Mouse (Mus musculus) cortical plate, adult 2 months (tissue): Measurements from ENCODE around the gene Med13l. TPM values are rescaled to one million over a fixed set of nuclear protein-coding genes. Genes with fewer than 3 reads are reported as not detected.

Source experiments
- H3K27ac ChIP-seq: fragments of 200-500 bp; 2 replicates; pipeline ENCODE4 v1.5.1; 2012; ENCODE audit warnings: low read length, control low read depth, inconsistent platforms; ENCODE audit not compliant: insufficient read depth
- H3K4me1 ChIP-seq: fragments of 200-500 bp; 2 replicates; pipeline ENCODE4 v1.6.1; 2011; ENCODE audit warnings: low read length; ENCODE audit not compliant: control insufficient read depth, insufficient read depth
- H3K4me3 ChIP-seq: fragments of 200-500 bp; 2 replicates; pipeline ENCODE4 v1.5.1; 2011; ENCODE audit warnings: mild to moderate bottlenecking, low read length, control low read depth; ENCODE audit not compliant: insufficient read depth
- CTCF ChIP-seq: fragments of 200-500 bp; IDR thresholded peaks from 2 replicates; pipeline ENCODE4 v1.5.1; 2011; ENCODE audit warnings: mild to moderate bottlenecking, control low read depth, low read length; ENCODE audit not compliant: insufficient read depth; ENCODE audit errors: extremely low read depth
- POLR2A ChIP-seq: fragments of 200-500 bp; IDR thresholded peaks from 2 replicates; pipeline ENCODE4 v1.6.1; 2011; ENCODE audit warnings: mild to moderate bottlenecking, low read length, control low read depth; ENCODE audit not compliant: insufficient read depth; ENCODE audit errors: extremely low read depth
- polyA plus RNA-seq: library from polyadenylated mRNA; depleted of rRNA; stranded (reverse); fragments of >200 nt; gene quantifications from 2 replicates; pipeline ENCODE4 v1.2.3, GENCODE M21; 2012

Med13l gene
- polyA plus RNA-seq, 1 experiment = 29.9 TPM

- Histone ChIP-seq H3K4me3 (no peak overlapping the region), H3K4me1 (no peaks in the 10 kb centered on the region), H3K27ac (no peak overlapping the region)
- no peak for TF ChIP-seq CTCF
- no peak for TF ChIP-seq POLR2A
Measured at GRCm38 (mm10) chr5:118553290-118553689, 7.2 kb upstream of the Med13l start.

DNA sequence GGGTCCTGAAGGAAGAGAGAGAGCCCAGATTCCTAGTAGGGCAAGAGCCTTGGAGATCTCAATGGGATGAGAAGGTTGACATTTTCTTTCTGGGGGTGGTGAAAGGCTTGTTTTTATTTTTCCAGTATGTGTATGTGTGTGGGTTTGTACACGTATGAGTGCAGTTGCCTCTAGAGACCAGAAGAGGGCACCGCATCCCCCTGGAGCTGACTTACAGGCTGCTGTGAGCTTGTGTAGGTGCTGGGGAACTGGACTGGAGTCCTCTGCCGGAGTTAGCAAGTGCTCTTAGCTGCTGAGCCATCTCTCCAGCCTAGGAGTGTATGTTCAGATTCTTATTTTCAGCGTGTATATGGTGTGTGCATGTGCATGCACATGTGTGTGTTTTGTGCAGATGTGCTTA lies 5.2 kb upstream of the Med13l start:
- no peak overlapping the region for H3K27ac ChIP-seq
- TF ChIP-seq CTCF = no peak
- TF ChIP-seq POLR2A = no peak
- H3K4me3 ChIP-seq = no peak overlapping the region
- no peaks in the 10 kb centered on the region for H3K4me1 ChIP-seq

DNA sequence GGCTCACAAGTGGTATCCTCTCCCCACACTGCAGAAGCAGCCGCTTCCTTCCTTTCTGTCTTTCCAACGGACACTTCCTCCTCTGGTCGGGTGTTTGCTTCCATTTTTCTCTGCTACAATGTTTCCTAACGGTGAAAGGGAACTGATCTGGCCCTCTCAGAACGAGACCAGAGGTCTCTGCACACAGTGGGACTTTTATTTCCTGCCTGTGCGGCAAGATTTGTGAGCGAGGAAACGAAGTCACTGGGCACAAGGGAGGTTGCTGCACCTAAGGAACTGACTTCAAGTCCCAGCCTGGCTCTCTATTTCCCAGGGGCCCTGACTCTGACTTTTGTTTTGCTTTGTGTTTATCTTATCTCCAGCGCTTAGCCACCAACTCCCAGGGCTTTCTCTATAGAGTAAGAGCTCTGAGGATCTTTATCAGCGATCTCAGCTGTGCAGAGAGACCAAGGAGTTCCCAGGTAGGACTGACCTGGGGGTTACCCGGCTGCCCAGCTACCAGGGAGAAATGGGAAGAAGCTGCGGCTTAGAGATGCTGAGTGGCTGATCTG lies 4.0 kb upstream of the Med13l start:
- TF ChIP-seq POLR2A = no peak
- no peak for TF ChIP-seq CTCF
- H3K27ac ChIP-seq = no peak overlapping the region
- H3K4me1 ChIP-seq = no peaks in the 10 kb centered on the region
- no peak overlapping the region for H3K4me3 ChIP-seq

GRCm38 (mm10) chr5:118558841-118559240 lies 1.6 kb upstream of the Med13l start:
- TF ChIP-seq POLR2A (no peak), CTCF (no peak)
- no peak overlapping the region; the same call in 1 of the 2 replicates for H3K4me3 ChIP-seq
- no peak overlapping the region for H3K27ac ChIP-seq
- H3K4me1 ChIP-seq = peaks cover 7% of the 10 kb centered on the region

DNA sequence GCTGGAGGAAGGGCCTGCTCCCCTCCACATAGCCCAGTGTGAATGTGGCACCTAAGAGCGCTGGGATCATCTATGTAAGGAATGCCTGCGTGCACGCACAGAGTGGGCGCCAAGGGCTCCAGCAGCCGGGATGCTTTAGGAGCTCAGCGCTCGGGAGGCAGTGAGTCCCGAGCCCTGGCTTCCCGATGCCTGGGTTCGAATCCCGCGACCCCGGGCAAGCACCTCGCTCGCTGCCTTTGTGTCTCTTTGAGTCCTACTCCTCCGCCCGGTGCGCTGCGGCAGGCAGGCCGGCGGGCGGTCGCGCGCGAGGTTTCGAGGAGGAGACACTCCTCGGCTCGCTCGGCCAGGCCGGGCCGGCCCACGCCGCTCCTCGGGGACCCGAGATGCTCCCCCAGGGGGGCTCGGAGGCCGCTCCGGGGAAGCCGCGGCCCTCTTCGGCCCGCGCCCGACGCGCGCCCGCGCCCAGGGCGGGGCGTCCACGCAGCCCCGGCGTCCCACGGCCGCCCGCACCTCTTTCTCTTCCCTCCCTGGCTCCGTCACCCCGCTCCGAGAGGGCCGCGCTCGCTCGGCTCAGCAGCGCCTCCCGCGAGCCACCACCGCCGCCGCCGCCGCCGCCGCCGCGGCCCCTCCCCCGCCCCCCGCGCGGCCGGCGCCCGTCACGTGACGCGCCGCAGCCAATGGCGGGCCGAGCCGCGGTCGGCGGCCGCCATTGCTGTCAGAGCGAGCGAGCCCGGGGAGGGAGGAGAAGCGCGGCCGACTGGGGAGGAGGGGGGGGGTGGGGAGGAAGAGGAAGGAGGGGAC lies 695 bp upstream of the Med13l start:
- peaks cover 9% of the 10 kb centered on the region for H3K4me1 ChIP-seq
- TF ChIP-seq POLR2A (no peak), CTCF (no peak)
- H3K4me3 ChIP-seq = peak overlapping the region; percentile 62
- H3K27ac ChIP-seq = peak overlapping the region; percentile 95

- no peak for TF ChIP-seq POLR2A
- TF ChIP-seq CTCF = no peak
- Histone ChIP-seq H3K27ac (peak overlapping the region; percentile 0; the same call in 1 of the 2 replicates), H3K4me1 (peaks cover 13% of the 10 kb centered on the region), H3K4me3 (peak overlapping the region; percentile 62)
Measured at GRCm38 (mm10) chr5:118561086-118561987, 858 bp downstream of the Med13l start.

GRCm38 (mm10) chr5:118562206-118562605 lies 1.7 kb downstream of the Med13l start:
- H3K4me1 ChIP-seq = peaks cover 14% of the 10 kb centered on the region

GRCm38 (mm10) chr5:118563590-118563989 lies 3.1 kb downstream of the Med13l start:
- no peak for TF ChIP-seq POLR2A
- TF ChIP-seq CTCF = no peak
- no peak overlapping the region for H3K27ac ChIP-seq
- H3K4me1 ChIP-seq = peaks cover 16% of the 10 kb centered on the region
- H3K4me3 ChIP-seq = no peak overlapping the region

More at GRCm38 (mm10) chr5:118562206-118562605, 1.7 kb downstream of the Med13l start:
- H3K27ac ChIP-seq = no peak overlapping the region
- TF ChIP-seq POLR2A (no peak), CTCF (no peak)
- peak overlapping the region; percentile 62; the same call in 1 of the 2 replicates for H3K4me3 ChIP-seq

GRCm38 (mm10) chr5:118567395-118567794 lies 6.9 kb downstream of the Med13l start:
- H3K4me3 ChIP-seq = no peak overlapping the region
- peaks cover 27% of the 10 kb centered on the region for H3K4me1 ChIP-seq
- TF ChIP-seq CTCF (no peak), POLR2A (no peak)
- H3K27ac ChIP-seq = no peak overlapping the region
